Mouse (Mus musculus) urinary bladder, postnatal 25 days (tissue): Measurements from ENCODE around the gene Zfp362.

Experiments used
- DNase-seq: peaks from one replicate; pipeline ENCODE4 v3.0.0; 2022; ENCODE audit warnings: low spot score

Zfp362 gene

DNA sequence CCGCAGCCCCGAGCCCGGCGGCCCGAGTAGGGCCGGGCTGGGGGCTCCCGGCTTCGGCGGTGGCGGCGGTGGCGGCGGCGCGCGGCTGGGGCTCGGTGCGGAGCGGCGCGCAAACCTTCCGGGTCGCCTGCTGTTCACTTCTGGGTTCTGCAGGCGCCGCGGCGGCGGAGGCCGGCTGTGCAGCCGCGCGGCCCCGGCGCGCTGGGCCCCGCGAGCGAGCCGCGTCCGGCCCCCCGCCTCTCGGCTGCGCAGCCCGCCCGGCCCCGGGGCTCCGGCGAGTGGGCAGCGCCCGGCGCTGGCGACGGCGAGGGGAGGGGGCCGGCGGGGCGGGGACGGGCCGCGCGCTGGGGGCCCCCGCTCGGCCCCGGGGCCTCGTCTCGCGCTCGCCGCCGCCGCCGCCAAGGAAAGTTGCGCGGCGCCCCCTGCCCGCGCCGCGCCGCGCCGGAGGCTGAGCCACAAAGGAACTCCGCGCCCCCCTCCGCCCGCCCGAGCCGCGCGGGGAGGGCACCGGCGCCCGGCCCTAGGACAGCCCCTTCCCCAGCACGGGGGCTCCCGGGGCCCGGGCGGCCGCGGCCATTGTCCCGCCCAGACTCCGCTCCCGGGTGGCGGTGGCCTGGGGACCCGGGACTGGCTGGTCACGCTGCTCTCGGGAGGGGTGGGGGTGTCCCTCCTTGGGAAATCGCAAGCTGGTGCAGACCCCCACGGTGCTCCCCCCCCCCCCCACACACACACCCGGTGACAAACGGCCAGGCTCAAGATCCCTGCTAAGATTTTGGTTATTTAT lies at the start of gene Zfp362:
TSS of gene Zfp362 (minus strand) at position 3 of the 784 bp plus-strand sequence.
- peak; percentile 44 for DNase-seq

DNA sequence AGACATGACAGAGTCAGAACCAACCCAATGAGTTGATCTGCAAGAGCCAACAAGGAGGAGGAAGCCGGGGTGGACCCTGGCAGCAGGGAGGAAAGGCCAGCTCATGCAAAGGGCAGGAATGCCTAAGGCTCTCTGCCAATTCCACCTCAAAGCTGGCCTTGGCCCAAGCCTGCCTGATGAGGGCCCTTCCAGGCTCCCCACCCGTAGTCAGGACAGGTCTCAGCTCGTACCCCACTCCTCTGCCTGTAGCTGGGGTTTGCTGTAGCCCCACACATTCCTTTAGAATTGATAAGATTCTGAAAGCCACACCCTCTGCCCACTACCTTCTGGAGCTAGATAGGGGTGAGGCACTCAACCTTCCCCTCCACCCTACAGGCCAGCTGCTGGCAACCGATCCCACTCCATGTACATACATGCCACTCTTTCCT lies 49.8 kb upstream of the Zfp362 start:
- peak; percentile 77 for DNase-seq

DNA sequence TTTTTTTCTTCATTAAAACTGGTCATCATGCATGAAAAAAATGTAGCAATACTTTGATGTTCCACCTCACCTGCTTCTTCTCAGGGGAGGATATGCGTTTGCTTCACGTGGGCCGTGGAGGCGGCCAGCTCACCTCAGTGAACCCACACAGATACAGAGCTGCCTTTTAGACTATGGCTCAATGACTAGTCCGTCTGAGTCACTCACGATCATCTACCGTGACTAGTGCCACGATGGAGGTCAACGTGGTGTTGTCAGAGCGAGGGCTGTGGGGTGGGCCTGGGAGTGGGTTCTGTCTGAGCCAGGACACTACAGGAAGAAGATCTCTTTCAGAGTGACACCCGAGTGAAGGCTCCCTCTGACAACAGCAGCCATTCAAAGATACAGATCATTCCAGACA lies 47.3 kb upstream of the Zfp362 start:
- DNase-seq, result no peak

DNA sequence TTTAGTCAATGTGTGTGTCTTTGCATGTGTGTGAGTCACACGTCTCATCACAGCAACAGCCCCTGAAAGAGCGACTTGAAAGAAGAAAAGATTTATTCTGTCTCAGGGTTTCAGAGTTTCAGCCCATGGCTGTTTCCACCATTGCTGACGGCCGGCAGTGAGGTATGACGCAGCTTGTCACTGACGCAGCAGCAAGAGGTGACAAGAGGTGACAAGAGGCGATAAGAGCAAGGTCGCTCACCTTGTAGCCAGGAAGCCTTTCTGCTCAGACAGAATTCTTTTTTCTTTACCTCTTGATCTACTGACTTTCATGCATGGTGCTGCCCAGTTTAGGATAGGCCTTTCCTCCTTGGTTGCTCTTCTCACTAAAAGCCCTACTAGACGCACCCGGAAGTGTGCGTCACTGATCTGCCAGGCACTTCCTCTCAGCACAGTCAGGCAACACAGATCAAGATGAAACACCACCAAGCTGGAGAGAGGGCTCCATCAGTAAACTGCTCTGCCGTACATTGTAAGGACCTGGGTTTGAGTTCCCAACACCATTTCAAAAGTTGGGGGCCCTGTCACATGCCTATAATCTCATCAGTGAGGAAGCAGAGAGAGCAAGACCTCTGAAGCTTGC lies 46.5 kb upstream of the Zfp362 start:
- no peak for DNase-seq

DNA sequence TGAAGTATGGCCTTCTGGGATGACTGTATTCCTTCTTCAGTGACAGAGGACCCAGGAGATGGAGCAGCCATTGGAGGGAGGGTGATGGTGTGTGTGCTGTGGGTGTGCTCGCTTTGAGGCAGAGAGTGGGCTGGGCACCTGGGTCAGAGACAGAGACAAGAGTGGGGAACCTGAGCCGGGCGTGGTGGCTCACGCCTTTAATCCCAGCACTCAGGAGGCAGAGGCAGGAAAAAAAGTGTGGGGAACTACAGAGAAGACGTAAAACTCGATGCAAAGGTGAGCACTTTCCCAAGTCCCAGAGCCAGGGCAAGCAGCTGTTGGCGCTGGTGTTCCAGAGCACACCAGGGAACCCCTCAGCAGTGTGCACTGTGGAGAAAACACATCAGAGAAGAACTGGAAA lies 43.8 kb upstream of the Zfp362 start:
- DNase-seq, result no peak

DNA sequence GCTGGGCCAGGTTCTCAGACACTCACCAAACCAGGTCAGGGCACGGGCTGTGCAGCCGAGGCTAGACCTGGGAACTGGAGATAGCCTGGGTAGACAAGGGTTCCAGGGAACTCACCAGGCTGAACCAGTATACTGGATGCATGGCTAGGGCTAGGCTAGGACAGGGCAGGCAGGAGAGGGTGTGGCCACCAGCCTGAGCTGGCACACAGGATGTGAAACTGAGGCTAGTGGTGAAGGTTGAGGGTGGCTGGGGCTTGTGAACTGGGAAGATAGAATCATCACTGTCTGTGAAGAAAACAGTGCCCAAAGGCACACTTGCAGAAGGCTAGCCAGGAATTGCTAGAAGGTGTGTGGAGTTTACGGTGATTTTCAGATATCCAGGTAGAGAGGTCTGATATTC lies 43.1 kb upstream of the Zfp362 start:
- no peak for DNase-seq

DNA sequence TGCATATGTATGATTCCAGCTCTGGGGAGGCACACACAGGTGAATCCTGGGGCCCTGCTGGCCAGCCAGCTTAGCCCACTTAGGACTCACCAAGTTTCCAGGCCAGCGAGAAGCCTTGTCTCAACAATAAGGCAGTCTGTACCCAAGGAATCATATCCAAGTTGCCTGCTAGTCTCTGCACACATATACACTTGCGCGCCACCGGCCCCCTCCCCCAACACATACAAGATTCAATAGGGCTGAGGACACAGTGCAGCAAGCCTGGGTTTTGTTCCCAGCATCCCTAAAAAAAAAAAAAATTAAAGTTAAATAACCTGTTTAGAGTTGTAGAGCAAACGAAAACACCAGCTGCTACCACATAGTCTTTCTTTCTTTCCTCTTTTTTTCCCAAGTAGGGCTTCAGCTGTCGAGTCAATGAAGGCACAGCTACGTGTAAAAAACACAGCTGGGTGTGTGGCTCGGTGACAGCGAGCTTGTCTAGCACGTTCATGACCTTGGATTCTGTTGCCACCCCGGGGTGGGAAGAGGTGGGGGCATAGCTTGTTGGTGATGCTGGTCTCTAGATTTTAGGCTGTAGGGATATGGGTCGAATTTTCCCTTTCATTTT lies 39.6 kb upstream of the Zfp362 start:
- DNase-seq, result no peak

DNA sequence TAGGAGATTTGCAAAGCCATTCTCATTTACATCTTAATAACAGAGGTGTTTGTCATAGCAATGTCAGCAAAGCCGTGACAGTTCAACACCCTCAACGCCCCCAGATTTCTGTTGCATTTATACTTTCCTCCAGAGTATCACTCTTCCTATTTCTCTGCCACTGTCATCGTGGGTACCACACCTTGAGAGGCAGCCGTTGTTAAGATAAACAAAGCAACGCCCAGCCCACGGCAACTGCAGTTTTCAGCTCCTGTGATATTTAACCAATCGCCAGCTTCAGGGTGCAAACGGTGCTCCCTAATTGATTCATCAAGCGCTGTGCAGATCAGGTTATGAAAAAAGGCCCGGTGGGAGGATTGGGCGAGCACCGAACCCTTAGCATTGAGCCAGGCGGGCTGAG lies 38.7 kb upstream of the Zfp362 start:
- no peak for DNase-seq

DNA sequence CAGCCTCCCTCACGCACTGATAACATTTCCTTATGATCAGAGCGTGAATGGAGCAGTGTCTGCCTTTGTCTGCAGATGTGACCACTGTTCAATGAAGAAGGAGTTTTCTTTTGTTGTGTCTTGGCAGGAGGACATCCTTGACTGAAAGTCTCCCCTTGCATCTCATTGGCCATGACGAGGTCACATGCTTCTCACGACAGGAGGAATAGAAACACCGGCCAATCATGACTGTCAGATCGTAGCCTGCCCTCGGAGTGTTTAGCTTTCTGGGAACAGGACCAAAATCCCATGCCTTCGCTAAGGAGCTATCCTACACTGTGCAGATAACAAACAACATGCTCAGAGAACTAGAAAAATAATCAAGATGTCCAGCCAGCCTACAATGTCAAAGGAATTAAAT lies 35.4 kb upstream of the Zfp362 start:
- DNase-seq, result no peak

DNA sequence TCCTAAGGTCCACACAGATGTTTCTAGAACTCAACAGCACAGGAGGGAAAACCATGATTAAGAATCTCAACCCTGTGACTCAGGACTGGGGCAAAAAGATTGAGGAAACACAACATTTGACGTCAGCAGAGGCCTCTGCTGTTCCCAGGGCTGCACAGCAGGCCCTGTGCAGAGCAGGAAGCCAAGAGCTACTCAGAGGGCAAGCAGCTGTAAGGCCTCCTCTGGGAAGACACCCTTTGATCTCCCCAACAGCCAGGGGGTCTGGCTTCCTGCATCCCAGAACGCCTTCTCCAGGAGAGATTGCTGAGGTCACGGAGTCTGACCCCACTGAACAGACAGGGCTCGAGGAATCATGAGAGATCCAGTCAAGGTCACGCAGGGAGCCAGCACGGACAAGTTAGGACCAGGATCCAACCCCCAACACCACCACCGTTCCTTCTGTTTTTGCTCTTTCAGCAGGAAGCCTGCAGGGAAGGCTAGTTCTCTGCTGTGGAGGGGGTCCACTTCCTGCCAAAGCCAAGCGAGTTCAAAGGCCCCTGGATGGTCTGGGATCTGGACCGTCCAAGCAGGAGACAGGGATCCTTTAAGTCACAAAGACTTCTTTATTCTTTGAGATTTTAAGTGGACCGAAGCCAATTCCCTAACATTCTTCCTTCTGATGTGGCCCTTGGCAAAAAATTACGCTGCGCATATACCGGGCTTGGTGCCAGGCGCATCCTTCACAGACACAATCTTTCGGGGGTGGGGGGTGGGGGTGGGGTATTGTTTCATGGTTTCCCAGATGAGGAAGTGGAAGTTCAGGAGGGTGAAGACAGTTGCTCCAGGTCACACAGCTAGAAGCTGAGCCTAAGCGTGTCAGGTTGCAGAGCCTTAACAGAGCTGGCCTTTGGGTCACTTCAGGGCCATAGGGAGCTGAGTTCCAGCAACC lies 34.2 kb upstream of the Zfp362 start:
- DNase-seq, result no peak

DNA sequence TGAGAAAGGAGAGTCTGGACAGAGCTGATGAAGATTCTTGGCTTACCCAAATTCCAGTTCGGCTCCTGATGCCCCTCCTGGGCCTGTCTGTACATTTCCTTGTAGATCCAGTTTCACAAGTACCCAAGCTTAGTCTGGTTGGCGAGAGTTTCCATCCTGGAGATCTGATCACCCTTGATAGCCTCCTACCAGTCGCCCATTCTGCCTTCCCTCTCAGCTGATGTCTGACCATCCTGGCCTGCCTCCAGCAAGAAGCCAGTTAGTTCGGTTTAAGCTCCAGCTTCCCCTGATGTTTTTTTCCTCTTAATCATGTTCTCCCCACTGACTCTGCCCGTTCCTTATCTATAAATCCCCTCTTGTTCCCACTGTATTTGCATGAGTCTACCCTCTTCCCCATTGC lies 32.4 kb upstream of the Zfp362 start:
- DNase-seq, result no peak

DNA sequence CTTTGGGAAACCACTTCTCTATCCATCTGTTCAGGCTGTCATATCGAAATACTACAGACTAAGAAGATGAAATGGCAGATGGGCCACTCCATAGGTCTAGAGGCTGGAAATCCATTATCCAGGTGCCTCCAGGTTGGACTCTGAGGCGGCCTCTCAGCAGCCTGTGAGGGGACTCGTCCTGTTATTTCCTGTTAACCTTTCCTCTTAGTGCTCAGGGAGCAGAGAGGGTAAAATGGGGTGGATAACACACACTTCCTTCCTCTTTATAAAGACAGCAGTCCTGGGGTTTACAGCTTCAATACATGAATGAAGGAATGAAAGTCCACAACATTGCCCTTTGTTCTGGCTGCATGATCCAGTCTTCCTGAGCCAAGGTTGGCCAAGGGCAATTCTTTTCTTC lies 18.3 kb upstream of the Zfp362 start:
- DNase-seq, result no peak

DNA sequence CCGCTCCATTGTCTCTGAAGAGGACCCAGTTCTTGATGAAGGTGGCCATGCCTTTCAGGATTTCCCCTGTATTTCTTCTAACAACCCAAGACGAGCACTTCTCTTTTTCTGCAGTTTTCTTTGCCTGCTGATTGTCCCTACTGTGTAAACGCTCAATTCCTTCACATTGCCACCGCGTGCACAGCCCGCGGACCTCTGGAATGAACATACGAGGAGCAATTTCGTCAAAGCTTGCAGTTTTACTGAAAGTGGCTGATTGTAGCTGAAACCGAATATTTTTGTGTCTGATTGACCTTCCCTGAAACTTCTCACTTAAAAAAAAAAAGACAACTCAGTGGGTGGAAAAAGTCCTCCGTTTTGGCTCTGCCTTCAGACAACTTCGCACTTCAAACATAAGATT lies 14.7 kb upstream of the Zfp362 start:
- no peak for DNase-seq

DNA sequence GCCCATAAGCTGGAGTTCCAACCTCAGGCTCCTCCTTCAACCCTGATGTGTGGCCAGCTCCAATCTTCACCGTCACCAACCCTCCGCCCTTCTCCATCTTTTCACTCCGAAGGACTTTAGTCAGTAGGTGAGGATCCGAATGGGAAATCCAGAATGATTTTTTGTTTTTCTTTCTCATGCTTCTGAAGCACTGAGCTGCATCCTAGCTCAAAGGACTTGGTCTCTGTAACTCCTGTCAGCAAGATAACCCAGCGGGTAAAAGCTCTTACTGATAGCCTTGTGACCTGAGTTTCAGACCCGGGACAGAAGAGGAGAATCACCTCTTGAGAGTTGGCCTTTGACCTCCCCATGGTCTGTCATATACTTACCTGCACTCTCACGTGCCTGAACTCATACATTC lies 11.2 kb upstream of the Zfp362 start:
- no peak for DNase-seq

DNA sequence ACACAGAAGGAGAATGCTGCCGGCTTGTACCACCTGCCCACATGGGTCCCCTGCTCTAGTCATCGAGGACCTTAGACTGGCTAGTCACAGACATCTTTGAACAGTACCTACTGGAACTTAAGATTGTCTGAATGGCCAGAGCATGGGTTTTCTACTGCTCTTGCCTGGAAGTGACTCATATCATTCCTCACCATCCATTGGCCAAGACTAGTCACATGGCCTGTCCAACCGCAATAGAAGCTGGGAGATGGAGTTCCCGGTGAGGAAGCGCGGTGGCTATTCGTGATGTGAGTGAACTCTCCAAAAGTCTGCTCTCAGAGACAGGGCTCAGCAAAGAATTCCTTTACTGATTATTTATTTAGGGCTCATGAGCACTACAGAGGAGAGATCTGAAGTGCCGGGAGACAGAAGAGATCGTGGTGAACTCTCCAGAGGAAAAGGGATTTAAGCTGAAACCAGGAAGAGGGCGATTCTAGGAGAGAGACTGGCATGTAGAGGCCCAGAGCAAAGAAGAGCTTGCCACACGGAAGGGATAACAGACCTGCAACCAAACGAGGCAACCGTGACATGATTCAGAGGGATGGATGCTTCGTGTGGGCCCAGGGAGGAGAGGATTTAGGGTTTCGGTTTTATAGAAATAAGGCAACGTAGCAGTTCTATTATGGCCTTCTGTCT lies 5.7 kb upstream of the Zfp362 start:
- DNase-seq, result peak; percentile 48

DNA sequence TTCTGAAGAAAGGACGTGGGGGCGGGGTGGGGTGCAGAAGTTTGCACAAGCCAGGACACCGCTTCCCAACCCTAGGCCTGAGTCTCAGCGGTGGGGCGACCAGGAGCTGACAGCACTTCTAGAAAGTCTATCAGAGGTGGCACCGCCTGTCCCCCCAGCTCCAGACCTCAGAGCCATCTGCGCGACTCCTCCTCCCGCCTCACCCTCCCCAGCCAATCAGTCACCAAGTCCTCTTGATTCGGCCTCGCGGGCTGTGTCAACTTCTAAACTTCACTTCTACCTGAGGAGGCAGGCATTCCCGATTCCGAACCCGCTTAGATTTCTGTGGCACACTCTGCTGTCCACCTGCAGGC lies 958 bp upstream of the Zfp362 start:
- peak; percentile 52 for DNase-seq

DNA sequence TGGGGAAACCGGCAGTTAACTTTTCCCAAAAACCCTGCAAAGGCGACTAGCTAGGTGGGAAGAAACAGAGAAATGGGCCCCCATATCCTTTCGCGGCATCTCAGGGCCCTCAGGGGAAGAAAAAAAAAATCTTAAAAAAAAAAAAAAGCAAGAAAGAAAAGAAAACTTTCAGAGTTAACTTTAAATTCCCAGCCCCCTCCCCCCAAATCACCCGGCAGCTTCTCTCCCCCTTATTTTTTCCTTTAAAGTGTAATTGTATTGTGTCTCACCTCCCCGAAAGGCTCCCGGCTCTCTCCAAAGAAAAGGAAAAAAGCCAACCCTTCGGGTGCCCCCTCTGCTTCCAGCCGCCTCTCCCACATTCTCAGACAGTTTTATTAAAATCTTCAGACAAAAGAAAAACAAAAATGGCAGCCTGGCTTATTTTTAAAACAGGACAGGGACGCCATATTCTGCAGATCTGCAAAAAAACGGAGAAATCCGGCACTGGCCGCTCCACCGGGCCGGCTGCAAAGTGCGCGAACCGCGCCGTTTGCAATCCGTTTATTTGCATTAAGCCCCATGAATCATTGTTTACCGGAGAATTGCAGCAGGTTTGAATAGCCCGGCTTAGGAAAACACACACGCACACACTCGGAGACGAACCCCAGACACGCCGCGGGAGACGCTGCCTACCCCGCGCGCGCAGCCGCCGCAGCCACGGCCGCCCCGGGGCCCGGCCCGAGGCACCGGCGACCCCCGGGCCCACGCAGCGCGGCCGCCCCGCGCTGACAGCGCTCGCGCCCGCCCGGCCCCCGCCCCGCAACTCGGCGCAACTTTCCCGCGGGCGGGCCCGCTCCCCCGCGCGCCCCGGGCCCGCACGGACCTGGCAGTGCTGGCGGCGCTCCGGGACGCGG lies 449 bp downstream of the Zfp362 start:
- peak; percentile 42 for DNase-seq

DNA sequence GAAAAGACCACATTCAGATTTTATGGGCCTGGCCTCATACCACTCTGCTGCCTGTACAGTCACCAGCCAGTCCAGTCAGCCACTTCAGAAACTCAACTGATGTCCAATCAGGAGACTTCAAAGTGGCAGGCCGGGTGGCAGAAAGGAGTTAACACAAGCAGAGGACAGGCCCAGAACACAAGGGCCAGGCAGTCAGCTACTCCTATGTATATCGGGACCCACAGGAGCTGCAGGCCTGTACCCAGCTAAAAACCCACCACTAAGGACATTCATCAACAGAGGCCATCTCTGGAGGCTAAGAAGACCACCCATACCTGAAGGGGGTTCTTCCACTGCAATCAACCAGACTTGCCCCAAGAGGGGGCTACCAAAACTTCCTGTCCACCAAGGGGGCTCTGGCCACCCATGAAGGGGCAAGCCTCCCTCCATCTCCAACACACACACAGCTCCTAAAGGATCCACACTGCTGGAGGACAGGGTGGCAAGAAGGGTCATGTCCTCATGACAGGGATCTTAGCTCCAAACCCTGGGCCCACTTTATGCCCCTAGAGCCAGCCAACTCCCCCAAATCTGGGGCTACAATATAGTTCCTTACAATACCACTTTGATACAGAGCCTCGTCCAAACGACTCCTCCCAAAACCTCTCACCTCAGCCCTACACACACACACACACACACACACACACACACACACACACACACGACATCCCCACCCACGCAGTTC lies 1.3 kb downstream of the Zfp362 start:
- no peak for DNase-seq

DNA sequence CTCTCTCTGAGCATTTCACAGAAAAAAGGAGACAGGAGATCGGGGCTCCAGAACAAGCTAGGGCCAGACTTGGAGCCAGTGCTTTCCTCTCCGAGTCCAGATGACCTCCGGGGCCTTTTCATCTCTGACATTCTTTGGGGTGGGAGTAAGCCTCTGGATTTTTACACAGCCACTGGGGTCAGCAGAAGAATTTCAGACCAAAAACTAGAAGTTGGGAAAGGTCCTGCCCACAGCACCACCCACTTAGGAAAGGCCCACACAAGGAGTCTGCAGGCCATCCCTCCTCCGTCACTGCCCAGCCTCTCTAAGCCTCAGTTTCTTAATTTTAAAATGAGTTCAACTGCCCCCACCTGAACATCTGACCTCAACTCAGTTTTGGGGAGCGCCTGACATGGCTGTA lies 2.3 kb downstream of the Zfp362 start:
- no peak for DNase-seq
